Comparison of ENCODE assay signal across 1 mouse cellular context in the genomic region with DNA sequence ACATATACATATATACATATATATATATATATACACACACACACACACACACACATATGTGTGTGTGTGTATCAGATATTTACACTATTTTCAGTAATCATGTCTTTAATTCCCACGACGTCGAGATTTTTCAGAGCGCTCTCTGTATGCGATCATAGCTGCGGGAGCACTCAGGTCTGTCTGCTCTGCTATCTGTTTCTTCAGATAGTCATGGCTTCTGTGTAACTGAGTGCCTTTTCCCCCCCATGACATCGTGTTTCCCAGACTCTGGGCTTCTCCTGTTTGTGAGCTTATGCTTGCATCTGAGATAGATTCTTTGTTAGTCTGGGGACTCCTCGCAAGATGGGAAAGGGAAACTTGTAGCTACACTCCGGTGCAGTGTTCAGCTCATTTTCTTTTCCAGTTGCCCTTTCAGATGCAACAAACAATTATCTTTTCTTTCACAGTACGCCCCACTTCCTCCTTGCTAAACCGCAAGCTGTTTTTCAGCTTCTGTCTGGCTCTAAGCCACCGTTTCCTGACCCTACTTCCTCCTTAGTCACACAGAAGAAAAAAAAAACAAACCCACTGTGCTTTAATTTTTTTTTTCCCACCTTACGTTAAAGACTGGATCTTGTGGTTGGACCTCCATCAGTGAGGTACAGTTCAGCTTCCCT.
TF ChIP-seq lines count a peak whose summit lies in the region.

No protein-coding gene starts in this region.

TF ChIP-seq in CH12.LX, 34 proteins besides CTCF, POLR2A, EP300 and RAD21 (continued from another document):
- TF ChIP-seq PAX5 (IDR thresholded peaks at IDR 0.05; ENCODE audit: low read length) (no peak), RCOR1 (conservative IDR thresholded peaks at IDR 0.05; ENCODE audit: low read depth, low read length) (0 out of 2 replicates have a peak, but pooled peaks have one; percentile 50), GABPA (IDR thresholded peaks at IDR 0.05; ENCODE audit: insufficient replicate concordance, low read depth, low read length) (no peak), MAZ (IDR thresholded peaks at IDR 0.05; ENCODE audit: low read depth, low read length) (peak; percentile 9; the same call in 1 of the 2 replicates), NRF1 (IDR thresholded peaks at IDR 0.05; ENCODE audit: low read depth, low read length) (no peak), HCFC1 (IDR thresholded peaks at IDR 0.05; ENCODE audit: low read depth, low read length) (no peak), MAX (IDR thresholded peaks at IDR 0.05; ENCODE audit: low read length) (no peak), UBTF (IDR thresholded peaks at IDR 0.05; ENCODE audit: low read depth, low read length) (no peak), TCF12 (IDR thresholded peaks at IDR 0.05; ENCODE audit: low read depth, low read length) (peak; percentile 49), SIN3A (IDR thresholded peaks at IDR 0.05; ENCODE audit: low read length) (0 out of 2 replicates have a peak, but pooled peaks have one; percentile 43), E2F4 (IDR thresholded peaks at IDR 0.05; ENCODE audit: insufficient replicate concordance, low read depth, low read length) (no peak), MXI1 (IDR thresholded peaks at IDR 0.05; ENCODE audit: low read depth, low read length) (no peak), ELF1 (IDR thresholded peaks at IDR 0.05; ENCODE audit: low read depth, low read length) (peak; percentile 86), ETS1 (conservative IDR thresholded peaks at IDR 0.05; ENCODE audit: low read depth, low read length) (peak; percentile 72), IRF4 (IDR thresholded peaks at IDR 0.05; ENCODE audit: low read depth, low read length) (peak; percentile 90), CHD1 (IDR thresholded peaks at IDR 0.05; ENCODE audit: low read depth, low read length) (no peak)
